Mouse (Mus musculus) common myeloid progenitor, adult 5-6 weeks (primary cell): ENCODE results near the gene Bnip3. TPM values are rescaled to one million over a fixed set of nuclear protein-coding genes. Genes with fewer than 3 reads are reported as not detected.

Experiments
- ATAC-seq: replicated peaks from 2 replicates; pipeline ENCODE4 v1.8.0; 2016; ENCODE audit warnings: low read depth, mild to moderate bottlenecking, moderate TSS enrichment, inconsistent platforms; ENCODE audit not compliant: poor library complexity, severe bottlenecking
- total RNA-seq: library from RNA; stranded (forward); fragments of 200-1000, 187-1606 nt; gene quantifications from 2 replicates; pipeline ENCODE4 v1.2.3, GENCODE M21; 2017

Gene Bnip3
- total RNA-seq, 1 experiment from 2014 or later, result 23.9 TPM

GRCm38 (mm10) chr7:138847316-138848027, 61.8 kb downstream of the Bnip3 start:
- no peak for ATAC-seq

GRCm38 (mm10) chr7:138846502-138846991, 62.8 kb downstream of the Bnip3 start:
- peak; percentile 8; the same call in 1 of the 2 replicates for ATAC-seq

- peak; percentile 85 for ATAC-seq
Measured at GRCm38 (mm10) chr7:138845544-138846391, 63.6 kb downstream of the Bnip3 start, which contains the start of the genes Ppp2r2d and Mapk1ip1. TSS of gene Ppp2r2d (plus strand) at chr7:138846079. TSS of gene Mapk1ip1 (minus strand) at chr7:138846273.

GRCm38 (mm10) chr7:138845111-138845510, 64.2 kb downstream of the Bnip3 start:
- ATAC-seq, result no peak

GRCm38 (mm10) chr7:138843421-138843820, 65.9 kb downstream of the Bnip3 start:
- no peak for ATAC-seq

GRCm38 (mm10) chr7:138841436-138842151, 67.7 kb downstream of the Bnip3 start:
- ATAC-seq, result no peak

Other genes with a start within 250 kb of the Bnip3 start
- 33.4 and 55.1 TPM in 2 replicates for gene Ppp2r2d, start 63.4 kb downstream of the Bnip3 start, total RNA-seq
- gene Mapk1ip1, start 63.2 kb downstream of the Bnip3 start, total RNA-seq, result 7.7 and 8.7 TPM in 2 replicates
- not detected in 2 replicates for gene Jakmip3, start 31.2 kb upstream of the Bnip3 start, total RNA-seq
- gene Dpysl4, start 176.5 kb upstream of the Bnip3 start, total RNA-seq, result not detected in 2 replicates